Mouse (Mus musculus) lung, postnatal 0 days (tissue): ENCODE measurements at regions not wholly inside any gene's neighbourhood (a gene's known extent, or its start where the extent isn't known, plus 50 kb on each side); places are given as distances from the start of the nearest gene placed in this dataset.

Experiments
- CTCF ChIP-seq: IDR thresholded peaks from 2 replicates; pipeline ENCODE4 v1.5.1; 2016; ENCODE audit warnings: antibody characterized with exemption, mild to moderate bottlenecking
- EP300 ChIP-seq: IDR thresholded peaks from 2 replicates; pipeline ENCODE4 v1.6.1; 2016; ENCODE audit warnings: antibody characterized with exemption, mild to moderate bottlenecking, control low read depth

- TF ChIP-seq CTCF (no peak), EP300 (no peak)
These were observed 65.2 kb upstream of the Gm11733 start for GRCm38 (mm10) chr11:117418939-117419338.
